Comparison of ENCODE assay signal across 8 mouse cellular contexts in the genomic region with DNA sequence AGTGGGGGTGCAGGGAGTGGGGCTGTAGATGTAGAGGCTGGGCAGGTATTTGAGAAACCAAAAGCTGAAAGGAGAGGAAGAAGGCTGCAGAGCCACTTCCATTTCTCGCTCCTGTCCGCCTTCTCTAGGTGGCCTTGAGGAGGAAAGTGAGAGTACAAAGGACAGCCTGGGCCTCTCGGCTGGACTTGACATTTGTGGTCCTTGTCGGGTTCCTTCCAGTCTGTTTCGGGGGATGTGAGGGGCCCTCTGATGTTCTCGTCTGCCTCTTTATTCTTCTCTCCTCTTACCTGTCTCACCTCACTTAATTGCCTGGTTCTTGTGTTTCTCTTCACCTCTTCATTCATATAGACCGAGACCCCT. TPM values are rescaled to one million over a fixed set of nuclear protein-coding genes. Genes with fewer than 3 reads are reported as not detected.
DNase-seq lines count a peak whose midpoint lies in the region; ATAC-seq and TF ChIP-seq lines count a peak whose summit lies in the region.

No protein-coding gene starts in this region.

- H3K4me1 ChIP-seq in heart, adult 2 months (ENCODE audit: control insufficient read depth, insufficient read depth, low read length) = peaks cover 12% of the 10 kb centered on the region
- peaks cover 44% of the 10 kb centered on the region for H3K4me1 ChIP-seq in thymus, adult 2 months (replicated peaks; ENCODE audit: control insufficient read depth, insufficient read depth, low read length)
- peaks cover 0 to 6% of the 10 kb centered on the region in 2 experiments; a peak in 2 of 4 replicates for H3K4me1 ChIP-seq in liver, embryonic 14.5 days (replicated peaks; ENCODE audit: control insufficient read depth in 2 of 2, insufficient read depth in 2 of 2, low read length in 1 of 2)

- peak overlapping the region; percentile 99 for H3K9ac ChIP-seq in heart, adult 2 months (ENCODE audit: low read depth, low read length)
- H3K9ac ChIP-seq in liver, embryonic 14.5 days (replicated peaks) = no peak overlapping the region

- WGBS in heart, adult 2 months = 25% methylated on average over 7 of the region's 7 CpGs
- WGBS in thymus, adult 2 months = 56% methylated on average over 7 of the region's 7 CpGs
- WGBS in liver, embryonic 14.5 days (ENCODE audit: insufficient replicate concordance) = 15% methylated on average over 7 of the region's 7 CpGs

- H3K9me3 ChIP-seq in liver, embryonic 14.5 days (ENCODE audit: control insufficient read depth, low read length) = no peaks in the 10 kb centered on the region

- no peak for TF ChIP-seq POLR2A in heart, adult 2 months (IDR thresholded peaks at IDR 0.05; ENCODE audit: insufficient read depth, low read depth, low read length)
- TF ChIP-seq POLR2A in thymus, adult 2 months (IDR thresholded peaks at IDR 0.05; ENCODE audit: control insufficient read depth, extremely low read depth, insufficient read depth, low read length, poor library complexity) = no peak

- H3K79me2 ChIP-seq in heart, adult 2 months (replicated peaks; ENCODE audit: control insufficient read depth, insufficient read depth, low read length) = 0 out of 2 replicates have a peak, but pooled peaks cover 2% of the 10 kb centered on the region

- no peaks in the 10 kb centered on the region for H3K36me3 ChIP-seq in heart, adult 2 months (ENCODE audit: control insufficient read depth, insufficient read depth, low read length)
- peaks cover 12% of the 10 kb centered on the region for H3K36me3 ChIP-seq in thymus, adult 2 months (ENCODE audit: control insufficient read depth, insufficient read depth, low read length)
- no peaks in the 10 kb centered on the region for H3K36me3 ChIP-seq in liver, embryonic 14.5 days (replicated peaks; ENCODE audit: control insufficient read depth, insufficient read depth, low read depth)

- H3K4me3 ChIP-seq in heart, adult 2 months = peak overlapping the region; percentile 90
- H3K4me3 ChIP-seq in thymus, adult 2 months (ENCODE audit: control insufficient read depth, insufficient read depth, low read length) = peak overlapping the region; percentile 62
- H3K4me3 ChIP-seq in liver, embryonic 14.5 days (ENCODE audit: insufficient read depth in 1 of 2, low read depth in 2 of 2, low read length in 2 of 2) = peak overlapping the region; percentile 28 to 70; a peak in 3 of 4 replicates

- H3K27me3 ChIP-seq in heart, adult 2 months (ENCODE audit: control insufficient read depth, insufficient read depth, low read length) = no peaks in the 10 kb centered on the region
- no peaks in the 10 kb centered on the region for H3K27me3 ChIP-seq in thymus, adult 2 months (ENCODE audit: control insufficient read depth, insufficient read depth, low read length)
- peaks cover 66% of the 10 kb centered on the region for H3K27me3 ChIP-seq in liver, embryonic 14.5 days (ENCODE audit: control insufficient read depth, insufficient read depth, low read length)

- intact Hi-C loops in heart, adult 2 months (cut with DNase I) = no loop called here

- ATAC-seq in liver, embryonic 14.5 days (ENCODE audit: insufficient read depth) = no peak
- ATAC-seq in granulocyte monocyte progenitor cell, adult 5-6 weeks (replicated peaks; ENCODE audit: poor library complexity, severe bottlenecking) = no peak

- no peak for DNase-seq in heart, adult 2 months
- no peak for DNase-seq in heart, adult 9 months (ENCODE audit: low spot score in 2 of 2)
- DNase-seq in thymus, adult 2 months = no peak
- DNase-seq in thymus, postnatal 36 days = no peak
- no peak for DNase-seq in liver, embryonic 14.5 days (ENCODE audit: low read depth in 3 of 3, low spot score in 3 of 3)
- no peak for DNase-seq in right cerebral cortex, adult 2 months (ENCODE audit: low spot score in 2 of 2)
- no peak for DNase-seq in cerebellum, adult 8-10 months

- TF ChIP-seq EP300 in heart, adult 2 months (IDR thresholded peaks at IDR 0.05; ENCODE audit: insufficient read depth, low read depth, low read length) = no peak
- no peak for TF ChIP-seq EP300 in liver, embryonic 14.5 days (IDR thresholded peaks at IDR 0.05; ENCODE audit: low read depth)

- peak overlapping the region; percentile 98 for H3K27ac ChIP-seq in heart, adult 2 months
- H3K27ac ChIP-seq in thymus, adult 2 months (ENCODE audit: control insufficient read depth, insufficient read depth, low read length) = no peak overlapping the region; the same call in 1 of the 2 replicates
- H3K27ac ChIP-seq in liver, embryonic 14.5 days = no peak overlapping the region

- no peak for TF ChIP-seq CTCF in heart, adult 2 months (IDR thresholded peaks at IDR 0.05)
- no peak for TF ChIP-seq CTCF in thymus, adult 2 months (IDR thresholded peaks at IDR 0.05; ENCODE audit: borderline replicate concordance, control insufficient read depth, extremely low read depth, insufficient read depth, low read length, poor library complexity)
- TF ChIP-seq CTCF in liver, embryonic 14.5 days (IDR thresholded peaks at IDR 0.05; ENCODE audit: low read depth) = no peak

- peak overlapping the region; percentile 83 for H3K4me2 ChIP-seq in liver, embryonic 14.5 days (ENCODE audit: low read depth)

RNA-seq across cellular contexts. Expression of a gene that starts 1.6 kb away (rescaled TPM):
- 100 to 1,000 TPM; 154 to 163 TPM for total RNA-seq in heart, adult 2 months (2021)
- polyA plus RNA-seq in heart, adult 2 months (2012; rRNA removed) = 547 and 614 TPM in 2 replicates
- polyA plus RNA-seq in thymus, adult 2 months (2012; rRNA removed) = 1,595 and 1,797 TPM in 2 replicates
- polyA plus RNA-seq in liver, embryonic 14.5 days (2012; rRNA removed) = 109 and 131 TPM in 2 replicates
- 29.7 and 39.7 TPM in 2 replicates for polyA plus RNA-seq in liver, embryonic 14.5 days (2014; fragmentation: Nextera tagmentation; extraction: Ambion mirVana)
- 16.1 and 21.9 TPM in 2 replicates for total RNA-seq in granulocyte monocyte progenitor cell, adult 5-6 weeks (2014; fragmentation: Nextera tagmentation)
- total RNA-seq in granulocyte monocyte progenitor cell, adult 5-6 weeks (2017) = 18.5 and 33.0 TPM in 2 replicates

RNA-seq across cellular contexts. Expression of a gene that starts 6.8 kb away (rescaled TPM):
- under 1 TPM; 0.32 to 0.34 TPM for total RNA-seq in heart, adult 2 months (2021)
- 0.29 and 0.47 TPM in 2 replicates for polyA plus RNA-seq in heart, adult 2 months (2012; rRNA removed)
- polyA plus RNA-seq in thymus, adult 2 months (2012; rRNA removed) = 27.7 and 30.1 TPM in 2 replicates
- polyA plus RNA-seq in liver, embryonic 14.5 days (2012; rRNA removed) = 0.10 and 0.11 TPM in 2 replicates
- 0.17 TPM in 1 of 2 replicates, not detected in the other for polyA plus RNA-seq in liver, embryonic 14.5 days (2014; fragmentation: Nextera tagmentation; extraction: Ambion mirVana)
- total RNA-seq in granulocyte monocyte progenitor cell, adult 5-6 weeks (2014; fragmentation: Nextera tagmentation) = 1.4 and 3.8 TPM in 2 replicates
- total RNA-seq in granulocyte monocyte progenitor cell, adult 5-6 weeks (2017) = 1.4 and 9.6 TPM in 2 replicates

RNA-seq across cellular contexts. Expression of a gene that starts 12.9 kb away (rescaled TPM):
- 100 to 1,000 TPM; 179 to 194 TPM for total RNA-seq in heart, adult 2 months (2021)
- polyA plus RNA-seq in heart, adult 2 months (2012; rRNA removed) = 259 and 275 TPM in 2 replicates
- 404 and 428 TPM in 2 replicates for polyA plus RNA-seq in thymus, adult 2 months (2012; rRNA removed)
- polyA plus RNA-seq in liver, embryonic 14.5 days (2012; rRNA removed) = 85.0 and 96.5 TPM in 2 replicates
- 98.1 and 116 TPM in 2 replicates for polyA plus RNA-seq in liver, embryonic 14.5 days (2014; fragmentation: Nextera tagmentation; extraction: Ambion mirVana)
- 82.4 and 102 TPM in 2 replicates for total RNA-seq in granulocyte monocyte progenitor cell, adult 5-6 weeks (2014; fragmentation: Nextera tagmentation)
- 49.5 and 79.7 TPM in 2 replicates for total RNA-seq in granulocyte monocyte progenitor cell, adult 5-6 weeks (2017)

RNA-seq across cellular contexts. Expression of a gene that starts 30.3 kb away (rescaled TPM):
- total RNA-seq in heart, adult 2 months (2021) = under 1 TPM; 0.34 to 0.57 TPM
- polyA plus RNA-seq in heart, adult 2 months (2012; rRNA removed) = 0.53 and 0.66 TPM in 2 replicates
- polyA plus RNA-seq in thymus, adult 2 months (2012; rRNA removed) = 549 and 565 TPM in 2 replicates
- polyA plus RNA-seq in liver, embryonic 14.5 days (2012; rRNA removed) = 0.07 and 0.10 TPM in 2 replicates
- polyA plus RNA-seq in liver, embryonic 14.5 days (2014; fragmentation: Nextera tagmentation; extraction: Ambion mirVana) = 0.03 TPM in 1 of 2 replicates, not detected in the other
- total RNA-seq in granulocyte monocyte progenitor cell, adult 5-6 weeks (2014; fragmentation: Nextera tagmentation) = 0.90 TPM in 1 of 2 replicates, not detected in the other
- total RNA-seq in granulocyte monocyte progenitor cell, adult 5-6 weeks (2017) = 0.41 and 0.60 TPM in 2 replicates

RNA-seq across cellular contexts. Expression of a gene that starts 47.0 kb away (rescaled TPM):
- total RNA-seq in heart, adult 2 months (2021) = 10 to 100 TPM; 83.2 to 99.8 TPM
- polyA plus RNA-seq in heart, adult 2 months (2012; rRNA removed) = 208 and 238 TPM in 2 replicates
- polyA plus RNA-seq in thymus, adult 2 months (2012; rRNA removed) = 168 and 199 TPM in 2 replicates
- polyA plus RNA-seq in liver, embryonic 14.5 days (2012; rRNA removed) = 57.8 and 62.6 TPM in 2 replicates
- 51.5 and 52.6 TPM in 2 replicates for polyA plus RNA-seq in liver, embryonic 14.5 days (2014; fragmentation: Nextera tagmentation; extraction: Ambion mirVana)
- 96.6 and 112 TPM in 2 replicates for total RNA-seq in granulocyte monocyte progenitor cell, adult 5-6 weeks (2014; fragmentation: Nextera tagmentation)
- total RNA-seq in granulocyte monocyte progenitor cell, adult 5-6 weeks (2017) = 48.8 and 52.0 TPM in 2 replicates

Comparison
In these comparisons a context has a peak if more than half of its experiments do, and no peak if none do; other contexts are left out.
1. RNA of a gene that starts 6.8 kb away (polyA plus RNA-seq): 27.7 to 30.1 TPM in thymus, adult 2 months; 0.29 to 0.47 TPM in heart, adult 2 months and 0.10 to 0.17 TPM in liver, embryonic 14.5 days; every median in the first group is over 10 times any median in the second.
2. Peak in every context shown above with its lines, with median percentiles within 50 percentile points of each other: H3K4me3 ChIP-seq.